Mouse (Mus musculus) megakaryocyte-erythroid progenitor cell, adult 5 weeks (primary cell): Measurements from ENCODE around the gene Rhox7a. TPM values are rescaled to one million over a fixed set of nuclear protein-coding genes. Genes with fewer than 3 reads are reported as not detected.

Source experiments
- polyA plus RNA-seq: library from polyadenylated mRNA; stranded (reverse); fragments of >175 nt; gene quantifications from 2 replicates; pipeline ENCODE4 v1.2.3, GENCODE M21; 2012

Gene Rhox7a
- not detected in 2 replicates for polyA plus RNA-seq

GRCm38 (mm10) chrX:37831386-37831785, at the start of gene Rhox7a:
Gene Rhox7a (plus strand): TSS chrX:37831686.

GRCm38 (mm10) chrX:37826610-37827009, 4.9 kb upstream of the Rhox7a start, which contains the start of gene Rhox6:
Gene Rhox6 (plus strand): TSS chrX:37826910.

GRCm38 (mm10) chrX:37878844-37879243, 47.4 kb downstream of the Rhox7a start, which contains the start of gene Rhox8:
Gene Rhox8 (minus strand): TSS chrX:37878944.

Other genes starting within 250 kb of the Rhox7a start
- gene Rhox4f, start 224.0 kb upstream of the Rhox7a start, polyA plus RNA-seq: not detected in 2 replicates
- not detected in 2 replicates for gene Rhox3g, start 203.1 kb upstream of the Rhox7a start, polyA plus RNA-seq
- not detected in 2 replicates for gene Rhox2g, start 188.2 kb upstream of the Rhox7a start, polyA plus RNA-seq
- not detected in 2 replicates for gene Rhox4g, start 180.4 kb upstream of the Rhox7a start, polyA plus RNA-seq
- gene Rhox3h, start 162.9 kb upstream of the Rhox7a start, polyA plus RNA-seq: not detected in 2 replicates
- gene Rhox2h, start 158.4 kb upstream of the Rhox7a start, polyA plus RNA-seq: not detected in 2 replicates
- gene Rhox5, start 26.8 kb upstream of the Rhox7a start, polyA plus RNA-seq: not detected in 2 replicates
- gene Rhox6, start 4.8 kb upstream of the Rhox7a start, polyA plus RNA-seq: not detected in 2 replicates
- not detected in 2 replicates for gene Rhox8, start 47.3 kb downstream of the Rhox7a start, polyA plus RNA-seq
- gene Rhox7b, start 65.5 kb downstream of the Rhox7a start, polyA plus RNA-seq: not detected in 2 replicates
- gene Rhox9, start 70.1 kb downstream of the Rhox7a start, polyA plus RNA-seq: not detected in 2 replicates
- not detected in 2 replicates for gene Btg1-ps1, start 187.1 kb downstream of the Rhox7a start, polyA plus RNA-seq
- not detected in 2 replicates for gene Btg1-ps2, start 211.4 kb downstream of the Rhox7a start, polyA plus RNA-seq
- gene Rhox10, start 234.8 kb downstream of the Rhox7a start, polyA plus RNA-seq: not detected in 2 replicates